Mouse (Mus musculus): Measurements from ENCODE around the gene Rbm26. TPM values are rescaled to one million over a fixed set of nuclear protein-coding genes. Genes with fewer than 3 reads are reported as not detected.

Gene Rbm26
- polyA plus RNA-seq, 1 experiment = 2.0 TPM

- H3K4me1 ChIP-seq = no peaks in the 10 kb centered on the region
- TF ChIP-seq GATA1 (IDR thresholded peaks at IDR 0.05; ENCODE audit: borderline replicate concordance, low read length) (no peak), FLI1 (IDR thresholded peaks at IDR 0.05; ENCODE audit: low read length) (no peak)
Observed at GRCm38 (mm10) chr14:105068060-105068459, 109.1 kb downstream of the Rbm26 start.

GRCm38 (mm10) chr14:105064243-105064642 is 112.9 kb downstream of the Rbm26 start:
- H3K4me1 ChIP-seq = no peaks in the 10 kb centered on the region
- H3K36me3 ChIP-seq (replicated peaks; ENCODE audit: low read length) = no peaks in the 10 kb centered on the region
- no peak overlapping the region for H3K4me3 ChIP-seq (replicated peaks)
- TF ChIP-seq GATA1 (IDR thresholded peaks at IDR 0.05; ENCODE audit: borderline replicate concordance, low read length) (no peak), FLI1 (IDR thresholded peaks at IDR 0.05; ENCODE audit: low read length) (no peak)
- no peaks in the 10 kb centered on the region for H3K9me3 ChIP-seq
- no peaks in the 10 kb centered on the region for H3K27me3 ChIP-seq (replicated peaks)

More at GRCm38 (mm10) chr14:105068060-105068459, 109.1 kb downstream of the Rbm26 start:
- Histone ChIP-seq H3K9me3 (peaks cover 4% of the 10 kb centered on the region; the same call in 1 of the 2 replicates), H3K36me3 (replicated peaks; ENCODE audit: low read length) (no peaks in the 10 kb centered on the region), H3K4me3 (replicated peaks) (no peak overlapping the region), H3K27me3 (replicated peaks) (no peaks in the 10 kb centered on the region)

- H3K9me3 ChIP-seq = no peaks in the 10 kb centered on the region
- no peaks in the 10 kb centered on the region for H3K27me3 ChIP-seq (replicated peaks)
- no peaks in the 10 kb centered on the region for H3K36me3 ChIP-seq (replicated peaks; ENCODE audit: low read length)
- H3K4me3 ChIP-seq (replicated peaks) = no peak overlapping the region
- TF ChIP-seq FLI1 (IDR thresholded peaks at IDR 0.05; ENCODE audit: low read length) (no peak), GATA1 (IDR thresholded peaks at IDR 0.05; ENCODE audit: borderline replicate concordance, low read length) (no peak)
- H3K4me1 ChIP-seq = no peaks in the 10 kb centered on the region
Observed at GRCm38 (mm10) chr14:105061230-105061629, 115.9 kb downstream of the Rbm26 start.

GRCm38 (mm10) chr14:105057934-105058333 is 119.2 kb downstream of the Rbm26 start:
- Histone ChIP-seq H3K4me3 (replicated peaks) (no peak overlapping the region), H3K4me1 (no peaks in the 10 kb centered on the region), H3K36me3 (replicated peaks; ENCODE audit: low read length) (no peaks in the 10 kb centered on the region), H3K27me3 (replicated peaks) (no peaks in the 10 kb centered on the region), H3K9me3 (0 out of 2 replicates have a peak, but pooled peaks cover 2% of the 10 kb centered on the region)
- no peak for TF ChIP-seq GATA1 (IDR thresholded peaks at IDR 0.05; ENCODE audit: borderline replicate concordance, low read length)
- no peak for TF ChIP-seq FLI1 (IDR thresholded peaks at IDR 0.05; ENCODE audit: low read length)

Other genes with a start within 250 kb of the Rbm26 start
- 3.0 and 9.5 TPM in 2 replicates for gene Ndfip2, start 81.2 kb upstream of the Rbm26 start, polyA plus RNA-seq (2012; ENCODE audit: insufficient read depth, low replicate concordance)

All from megakaryocyte, embryonic 14.5 days (primary cell).